Mouse (Mus musculus) C2C12 (cell line): Measurements from ENCODE around the gene Siae. TPM values are rescaled to one million over a fixed set of nuclear protein-coding genes. Genes with fewer than 3 reads are reported as not detected.

Experiments used
- H3K27me3 ChIP-seq: one replicate; pipeline ENCODE4 v1.6.1; 2011; ENCODE audit not compliant: control insufficient read depth, insufficient read depth, insufficient read length
- H3K36me3 ChIP-seq: one replicate; pipeline ENCODE4 v1.6.1; 2011; ENCODE audit not compliant: control insufficient read depth, insufficient read depth
- H3K4me3 ChIP-seq: one replicate; pipeline ENCODE4 v1.5.1; 2011; ENCODE audit warnings: mild to moderate bottlenecking, control low read depth; ENCODE audit not compliant: poor library complexity, insufficient read depth, severe bottlenecking
- H3K79me2 ChIP-seq: one replicate; pipeline ENCODE4 v1.6.1; 2011; ENCODE audit not compliant: control insufficient read depth, insufficient read depth
- H3K79me3 ChIP-seq: one replicate; pipeline ENCODE4 v1.6.1; 2011; ENCODE audit warnings: low read depth, control low read depth
- H3ac ChIP-seq: one replicate; pipeline ENCODE3; 2011; ENCODE audit warnings: low read depth; ENCODE audit not compliant: control insufficient read depth, insufficient read length
- CEBPB ChIP-seq: IDR thresholded peaks from one replicate; pipeline ENCODE4 v1.6.1; 2011; ENCODE audit warnings: low read depth, mild to moderate bottlenecking, control low read depth, moderate library complexity
- CTCF ChIP-seq: IDR thresholded peaks from one replicate; pipeline ENCODE4 v1.5.1; 2011; ENCODE audit not compliant: control insufficient read depth, insufficient read depth, insufficient read length
- FOSL1 ChIP-seq: IDR thresholded peaks from one replicate; pipeline ENCODE4 v1.8.0; 2011; ENCODE audit warnings: mild to moderate bottlenecking, low read length; ENCODE audit not compliant: poor library complexity, insufficient read depth, severe bottlenecking
- MAX ChIP-seq: IDR thresholded peaks from one replicate; pipeline ENCODE4 v1.6.1; 2011; ENCODE audit warnings: mild to moderate bottlenecking, control low read depth
- MYOD1 ChIP-seq: IDR thresholded peaks from one replicate; pipeline ENCODE4 v1.6.1; 2011; ENCODE audit warnings: low read depth; ENCODE audit not compliant: control insufficient read depth, insufficient read length
- MYOG ChIP-seq: IDR thresholded peaks from one replicate; pipeline ENCODE4 v1.6.1; 2011; ENCODE audit not compliant: control insufficient read depth, insufficient read length; ENCODE audit errors: extremely low read depth
- USF1 ChIP-seq: IDR thresholded peaks from one replicate; pipeline ENCODE4 v1.6.1; 2011; ENCODE audit warnings: low read depth, mild to moderate bottlenecking, control low read depth, moderate library complexity
- polyA plus RNA-seq: library from polyadenylated mRNA; unstranded; fragments of >200 nt; fragmentation: generic; extraction: Trizol; gene quantifications from one replicate; pipeline ENCODE4 v1.2.1, GENCODE M21; 2012; ENCODE audit warnings: missing spikeins

The Siae gene
- polyA plus RNA-seq, 1 experiment: 0.51 TPM

DNA sequence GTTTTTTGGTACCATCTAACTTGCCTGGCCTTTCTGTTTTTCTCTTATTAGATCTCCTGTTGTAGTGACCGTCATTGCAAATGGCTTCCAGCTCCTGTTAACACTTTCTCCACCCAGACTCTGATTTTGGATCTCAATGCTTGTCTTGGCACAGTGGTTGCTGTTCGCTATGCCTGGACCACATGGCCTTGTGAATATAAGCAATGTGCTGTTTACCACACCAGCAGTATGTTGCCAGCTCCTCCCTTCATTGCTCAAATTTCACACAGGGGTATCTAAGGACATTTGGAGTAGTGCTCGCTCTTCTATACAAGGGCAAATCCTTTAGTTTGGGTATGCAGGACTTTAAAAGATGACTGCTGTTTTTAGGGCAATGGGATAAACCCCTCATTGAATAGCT lies 90.7 kb downstream of the Siae start:
- H3ac ChIP-seq: no peak overlapping the region
- H3K36me3 ChIP-seq: peaks cover 39% of the 10 kb centered on the region
- H3K27me3 ChIP-seq: no peaks in the 10 kb centered on the region
- H3K4me3 ChIP-seq: no peak overlapping the region
- H3K79me2 ChIP-seq: no peaks in the 10 kb centered on the region
- no peaks in the 10 kb centered on the region for H3K79me3 ChIP-seq
- TF ChIP-seq FOSL1: no peak
- TF ChIP-seq CEBPB: no peak
- no peak for TF ChIP-seq USF1
- TF ChIP-seq CTCF: no peak
- TF ChIP-seq MAX: no peak
- TF ChIP-seq MYOD1: no peak
- TF ChIP-seq MYOG: no peak

GRCm38 (mm10) chr9:37650639-37651038 lies 95.1 kb downstream of the Siae start:
- Histone ChIP-seq H3K79me3 (no peaks in the 10 kb centered on the region), H3K36me3 (peaks cover 73% of the 10 kb centered on the region), H3K4me3 (no peak overlapping the region), H3K79me2 (peaks cover 9% of the 10 kb centered on the region), H3ac (no peak overlapping the region), H3K27me3 (no peaks in the 10 kb centered on the region)
- TF ChIP-seq MAX (no peak), CEBPB (no peak), MYOD1 (no peak), CTCF (no peak), FOSL1 (no peak), MYOG (no peak), USF1 (no peak)

DNA sequence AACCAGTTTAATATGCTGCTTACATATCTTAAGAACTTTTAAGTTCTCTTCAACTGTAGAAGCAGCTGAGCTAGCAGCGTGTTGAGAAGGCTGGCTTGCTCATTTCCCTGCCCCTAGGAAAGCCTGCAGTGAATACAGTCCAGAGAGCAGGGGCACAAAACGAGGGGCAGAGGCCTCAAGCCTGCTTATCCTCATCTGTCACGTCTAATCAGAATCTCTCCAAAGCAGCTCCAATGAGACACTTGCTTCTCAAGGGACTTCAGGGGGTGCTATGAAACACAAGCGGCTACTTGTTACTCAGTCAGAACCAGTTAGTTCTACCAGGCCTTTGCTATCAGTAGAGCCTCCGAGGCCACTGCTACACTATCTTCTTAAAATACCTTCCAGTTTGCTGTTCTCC lies 98.3 kb downstream of the Siae start:
- Histone ChIP-seq H3ac (no peak overlapping the region), H3K4me3 (no peak overlapping the region), H3K79me2 (peaks cover 26% of the 10 kb centered on the region), H3K36me3 (peaks cover 58% of the 10 kb centered on the region), H3K27me3 (no peaks in the 10 kb centered on the region), H3K79me3 (peaks cover 11% of the 10 kb centered on the region)
- no peak for TF ChIP-seq USF1
- TF ChIP-seq FOSL1: no peak
- TF ChIP-seq MAX: no peak
- TF ChIP-seq CTCF: no peak
- TF ChIP-seq MYOD1: no peak
- no peak for TF ChIP-seq CEBPB
- TF ChIP-seq MYOG: no peak

DNA sequence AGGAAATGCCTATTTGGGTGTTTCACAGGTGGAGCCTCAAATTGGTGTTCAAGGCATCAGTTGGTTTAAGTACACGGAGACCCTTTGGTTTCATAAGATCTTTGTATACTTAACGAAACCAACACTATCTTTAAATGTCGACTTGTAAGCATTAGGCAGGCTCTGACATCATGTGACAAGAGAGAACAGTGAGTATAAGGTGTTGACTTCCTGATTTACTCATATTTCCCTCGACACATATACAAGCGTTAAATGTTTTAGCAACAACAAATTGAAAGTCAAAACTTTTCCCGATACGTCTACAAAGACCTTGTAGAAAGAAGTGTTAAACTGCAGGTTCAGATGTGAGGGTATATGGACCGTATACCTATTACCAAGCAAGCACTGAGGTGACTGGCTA lies 100.5 kb downstream of the Siae start:
- Histone ChIP-seq H3K4me3 (peak overlapping the region; percentile 66), H3ac (no peak overlapping the region), H3K36me3 (peaks cover 37% of the 10 kb centered on the region), H3K79me3 (peaks cover 11% of the 10 kb centered on the region), H3K27me3 (no peaks in the 10 kb centered on the region), H3K79me2 (peaks cover 26% of the 10 kb centered on the region)
- TF ChIP-seq USF1: peak; percentile 15
- TF ChIP-seq FOSL1: no peak

DNA sequence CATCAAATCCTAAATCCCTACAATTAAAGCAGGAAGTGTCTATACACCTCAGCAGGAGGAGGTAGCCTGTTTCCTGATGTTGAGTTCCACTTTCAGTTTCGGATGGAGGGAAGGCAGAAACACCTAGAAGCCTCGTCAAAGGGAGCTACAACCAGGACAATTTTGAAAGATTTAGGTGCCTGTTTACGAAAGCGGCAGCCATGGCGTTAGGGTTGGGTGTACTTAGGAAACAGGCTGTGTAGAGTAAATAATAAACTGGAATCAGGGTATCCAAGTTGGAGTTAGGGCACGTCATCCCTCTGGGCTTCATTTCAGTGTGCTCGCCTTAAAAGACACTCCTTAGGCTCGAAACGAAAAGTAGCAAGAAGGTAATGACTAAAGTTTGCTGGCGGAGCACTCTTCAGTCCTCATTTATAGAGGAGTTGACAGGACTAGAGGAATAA lies 101.0 kb downstream of the Siae start:
- Histone ChIP-seq H3K4me3 (peak overlapping the region; percentile 66), H3K79me2 (peaks cover 26% of the 10 kb centered on the region), H3K36me3 (peaks cover 32% of the 10 kb centered on the region), H3ac (peak overlapping the region; percentile 93), H3K79me3 (peaks cover 11% of the 10 kb centered on the region), H3K27me3 (no peaks in the 10 kb centered on the region)
- no peak for TF ChIP-seq FOSL1
- TF ChIP-seq MYOD1: no peak
- no peak for TF ChIP-seq MAX
- TF ChIP-seq MYOG: no peak
- TF ChIP-seq CTCF: no peak
- no peak for TF ChIP-seq CEBPB
- TF ChIP-seq USF1: no peak

DNA sequence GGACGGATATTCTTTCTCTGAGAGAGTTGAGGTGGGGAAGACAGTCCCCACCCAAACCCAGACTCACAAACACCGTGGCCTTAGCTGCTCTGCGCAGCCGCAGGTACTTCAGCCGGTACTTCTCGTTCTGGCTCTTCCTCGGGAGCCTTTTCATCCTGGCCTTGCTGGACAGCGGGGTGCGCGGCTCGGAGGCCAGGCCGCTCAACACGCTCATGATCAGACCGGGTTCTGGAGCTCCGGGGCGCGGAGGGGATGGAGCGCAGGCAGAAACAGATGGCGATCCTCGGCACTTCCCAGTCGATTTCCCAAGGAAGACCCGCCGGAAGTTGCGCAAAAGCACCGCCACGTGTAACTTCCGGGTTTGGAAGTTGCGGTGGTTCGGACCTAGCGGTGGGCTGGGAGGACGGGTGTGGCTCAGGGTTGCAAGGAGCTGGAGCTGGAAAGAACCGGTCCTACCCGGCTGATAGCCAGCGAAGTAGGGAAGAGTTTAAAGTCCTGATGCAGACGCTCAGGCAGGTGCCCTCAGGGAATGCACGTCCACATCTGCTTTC lies 101.5 kb downstream of the Siae start, which contains the start of gene Tbrg1:
TSS of gene Tbrg1 (minus strand) at position 382 of the 551 bp plus-strand sequence.
- no peak for TF ChIP-seq FOSL1
- peak; percentile 26 for TF ChIP-seq USF1
- no peak for TF ChIP-seq CTCF
- peak; percentile 79 for TF ChIP-seq MAX
- TF ChIP-seq CEBPB: peak; percentile 94
- no peak for TF ChIP-seq MYOD1
- TF ChIP-seq MYOG: no peak
- Histone ChIP-seq H3K4me3 (peak within 1 kb of the TSS; percentile 66), H3K27me3 (no peaks in the 10 kb centered on the region), H3K36me3 (peaks cover 30% of the 10 kb centered on the region), H3K79me2 (peaks cover 26% of the 10 kb centered on the region), H3K79me3 (peaks cover 11% of the 10 kb centered on the region), H3ac (peak within 1 kb of the TSS; percentile 93)
